Comparison of ENCODE assay signal across 9 mouse cellular contexts in genomic region chr16:57393161-57393560, GRCm38 (mm10). TPM values are rescaled to one million over a fixed set of nuclear protein-coding genes. Genes with fewer than 3 reads are reported as not detected.
DNase-seq lines count a peak whose midpoint lies in the region; ATAC-seq and TF ChIP-seq lines count a peak whose summit lies in the region.
"Had no signal": no experiment of that assay in that cellular context is flagged by ENCODE, and none has a peak within 500 bp of the region (broad histone marks: within the 10 kb centered on the region; RNA-seq: fewer than 3 reads in every experiment).

No protein-coding gene starts in this region.

- 50% methylated on average over 11 of the region's 11 CpGs for WGBS in intestine, postnatal 0 days
- 33% methylated on average over 11 of the region's 11 CpGs for WGBS in lung, postnatal 0 days
- 70% methylated on average over 11 of the region's 11 CpGs for WGBS in hindbrain, embryonic 14.5 days

- no peaks in the 10 kb centered on the region for H3K9me3 ChIP-seq in intestine, postnatal 0 days (ENCODE audit: control insufficient read depth)
- no peaks in the 10 kb centered on the region for H3K9me3 ChIP-seq in lung, postnatal 0 days (ENCODE audit: low read length)
- no peaks in the 10 kb centered on the region for H3K9me3 ChIP-seq in hindbrain, embryonic 14.5 days (ENCODE audit: control insufficient read depth, low read length)

- peak overlapping the region; percentile 63 for H3K27ac ChIP-seq in intestine, postnatal 0 days (ENCODE audit: low read depth, low read length)
- H3K27ac ChIP-seq in lung, postnatal 0 days (ENCODE audit: low read length): peak overlapping the region; percentile 39; the same call in 1 of the 2 replicates
- no peak overlapping the region for H3K27ac ChIP-seq in hindbrain, embryonic 14.5 days

- TF ChIP-seq EP300 in lung, postnatal 0 days (IDR thresholded peaks at IDR 0.05): no peak

- H3K9ac ChIP-seq in intestine, postnatal 0 days (ENCODE audit: low read depth, low read length): no peak overlapping the region
- H3K9ac ChIP-seq in lung, postnatal 0 days (replicated peaks; ENCODE audit: low read depth): no peak overlapping the region
- no peak overlapping the region for H3K9ac ChIP-seq in hindbrain, embryonic 14.5 days

- no peaks in the 10 kb centered on the region for H3K4me1 ChIP-seq in intestine, postnatal 0 days (replicated peaks; ENCODE audit: control insufficient read depth, insufficient read depth, low read length)
- no peaks in the 10 kb centered on the region for H3K4me1 ChIP-seq in lung, postnatal 0 days (ENCODE audit: insufficient read depth, low read depth, low read length)
- H3K4me1 ChIP-seq in hindbrain, embryonic 14.5 days (replicated peaks; ENCODE audit: control insufficient read depth, insufficient read depth, low read length): 0 out of 2 replicates have a peak, but pooled peaks cover 5% of the 10 kb centered on the region

- peak; percentile 44 for DNase-seq in gastrocnemius, adult 18-20 months (ENCODE audit: low spot score)
- no peak for DNase-seq in gastrocnemius, postnatal 10 days
- DNase-seq in gastrocnemius, postnatal 25 days: peak; percentile 39
- peak; percentile 60 for DNase-seq in lung, postnatal 0 days (ENCODE audit: low spot score)
- no peak for DNase-seq in cerebellum, postnatal 4 days (ENCODE audit: low spot score in 2 of 2)
- no peak for DNase-seq in hindbrain, embryonic 14.5 days (ENCODE audit: low spot score)

- no peaks in the 10 kb centered on the region for H3K36me3 ChIP-seq in intestine, postnatal 0 days (ENCODE audit: control insufficient read depth, insufficient read depth)
- no peaks in the 10 kb centered on the region for H3K36me3 ChIP-seq in lung, postnatal 0 days (ENCODE audit: insufficient read depth, low read length)
- no peaks in the 10 kb centered on the region for H3K36me3 ChIP-seq in hindbrain, embryonic 14.5 days (replicated peaks; ENCODE audit: control insufficient read depth, insufficient read depth)

- no peak overlapping the region for H3K4me3 ChIP-seq in intestine, postnatal 0 days (ENCODE audit: low read depth, low read length)
- no peak overlapping the region for H3K4me3 ChIP-seq in lung, postnatal 0 days (ENCODE audit: low read depth, low read length)
- H3K4me3 ChIP-seq in hindbrain, embryonic 14.5 days (replicated peaks; ENCODE audit: low read length): no peak overlapping the region
- H3K4me3 ChIP-seq: myocyte had no signal

- H3K27me3 ChIP-seq in intestine, postnatal 0 days (replicated peaks; ENCODE audit: control insufficient read depth, insufficient read depth, low read length): no peaks in the 10 kb centered on the region
- no peaks in the 10 kb centered on the region for H3K27me3 ChIP-seq in lung, postnatal 0 days (replicated peaks; ENCODE audit: insufficient read depth, low read length)
- no peaks in the 10 kb centered on the region for H3K27me3 ChIP-seq in hindbrain, embryonic 14.5 days (ENCODE audit: control insufficient read depth, insufficient read depth, low read length)

- peak overlapping the region; percentile 33 for H3K4me2 ChIP-seq in intestine, postnatal 0 days (replicated peaks; ENCODE audit: low read depth)
- peak overlapping the region; percentile 41 for H3K4me2 ChIP-seq in lung, postnatal 0 days (replicated peaks; ENCODE audit: low read depth, low read length)
- no peak overlapping the region for H3K4me2 ChIP-seq in hindbrain, embryonic 14.5 days (replicated peaks)

- no peak for TF ChIP-seq CTCF in intestine, postnatal 0 days (IDR thresholded peaks at IDR 0.05; ENCODE audit: low read depth)
- no peak for TF ChIP-seq CTCF in lung, postnatal 0 days (IDR thresholded peaks at IDR 0.05)

- ATAC-seq in intestine, postnatal 0 days: no peak
- ATAC-seq in lung, postnatal 0 days: no peak
- ATAC-seq in hindbrain, embryonic 14.5 days (ENCODE audit: low FRiP score): no peak
- no peak for ATAC-seq in megakaryocyte, adult 5-6 weeks (ENCODE audit: poor library complexity, severe bottlenecking)

RNA-seq across cellular contexts. Expression of gene Filip1l, which starts 40.3 kb away (rescaled TPM):
- 10 to 100 TPM; 44.0 to 60.2 TPM for total RNA-seq in gastrocnemius, adult 18-20 months (2021)
- 10 to 100 TPM; 53.5 to 60.3 TPM for total RNA-seq in gastrocnemius, postnatal 10 days (2021)
- 10 to 100 TPM; 44.0 to 45.9 TPM for total RNA-seq in gastrocnemius, postnatal 25 days (2021)
- 32.1 and 35.4 TPM in 2 replicates for polyA plus RNA-seq in intestine, postnatal 0 days (2015; fragmentation: Nextera tagmentation; extraction: Ambion mirVana)
- polyA plus RNA-seq in lung, postnatal 0 days (2015; fragmentation: Nextera tagmentation; extraction: Ambion mirVana): 37.7 and 41.6 TPM in 2 replicates
- 2.8 and 3.4 TPM in 2 replicates for polyA plus RNA-seq in hindbrain, embryonic 14.5 days (2014; fragmentation: Nextera tagmentation; extraction: Ambion mirVana)
- total RNA-seq in megakaryocyte, adult 5-6 weeks (2015): 64.5 and 68.7 TPM in 2 replicates
- total RNA-seq in megakaryocyte, adult 5-6 weeks (2017): 36.3 and 45.5 TPM in 2 replicates

Comparison
In these comparisons a context has a peak if more than half of its experiments do, and no peak if none do; other contexts are left out.
1. DNase-seq: peak in gastrocnemius, adult 18-20 months (single experiment), gastrocnemius, postnatal 25 days (single experiment) and lung, postnatal 0 days (single experiment); none in gastrocnemius, postnatal 10 days (single experiment), cerebellum, postnatal 4 days (0 of 2) and hindbrain, embryonic 14.5 days (single experiment).